In genomic region chr7:133839546-133839945, GRCm38 (mm10) we compare ENCODE assay signal across 13 mouse cellular contexts. TPM values are rescaled to one million over a fixed set of nuclear protein-coding genes. Genes with fewer than 3 reads are reported as not detected.
DNase-seq lines count a peak whose midpoint lies in the region; ATAC-seq and TF ChIP-seq lines count a peak whose summit lies in the region.
"Had no signal": no experiment of that assay in that cellular context is flagged by ENCODE, and none has a peak within 500 bp of the region (broad histone marks: within the 10 kb centered on the region; RNA-seq: fewer than 3 reads in every experiment).

No protein-coding gene starts in this region.

- no peak for DNase-seq in gastrocnemius, adult 2 months
- DNase-seq in gastrocnemius, adult 18-20 months (ENCODE audit: low spot score): no peak
- DNase-seq in brain, adult 2 months (ENCODE audit: low read depth, low spot score): peak; percentile 81
- DNase-seq in frontal cortex, postnatal 14 days (ENCODE audit: low spot score in 2 of 2): peak; percentile 11 to 16
- peak; percentile 48 to 58 for DNase-seq in left cerebral cortex, postnatal 14 days (ENCODE audit: low spot score in 2 of 2)
- DNase-seq in midbrain, embryonic 14.5 days: no peak
- DNase-seq in spleen, postnatal 4 days (ENCODE audit: low spot score in 2 of 2): no peak
- DNase-seq in thymus, postnatal 0 days (ENCODE audit: low spot score): no peak
- DNase-seq: adrenal gland, postnatal 10 days; kidney, postnatal 4 days; liver, embryonic 13.5 days had no signal

- H3K4me2 ChIP-seq in midbrain, embryonic 14.5 days (ENCODE audit: low read length): no peak overlapping the region
- H3K4me2 ChIP-seq: liver, embryonic 13.5 days; midbrain, embryonic 15.5 days had no signal

- H3K9ac ChIP-seq in midbrain, embryonic 14.5 days (replicated peaks; ENCODE audit: low read length): no peak overlapping the region
- H3K9ac ChIP-seq: liver, embryonic 13.5 days; midbrain, embryonic 15.5 days had no signal

- intact Hi-C loops in gastrocnemius, adult 2 months (cut with DNase I): no loop called here
- intact Hi-C loops in left cerebral cortex, postnatal 14 days (cut with DNase I): no loop called here

- no peak overlapping the region for H3K27ac ChIP-seq in gastrocnemius, adult 2 months
- no peak overlapping the region for H3K27ac ChIP-seq in midbrain, embryonic 14.5 days (replicated peaks; ENCODE audit: low read depth, low read length)
- H3K27ac ChIP-seq: liver, embryonic 13.5 days; midbrain, embryonic 15.5 days had no signal

- no peak for ATAC-seq in midbrain, embryonic 14.5 days (ENCODE audit: low FRiP score, low TSS enrichment)
- ATAC-seq: CD4-positive, CD25-positive, alpha-beta regulatory T cell, adult 4 months; midbrain, embryonic 15.5 days had no signal

- H3K27me3 ChIP-seq in midbrain, embryonic 14.5 days (ENCODE audit: control insufficient read depth, insufficient read depth, low read length): no peaks in the 10 kb centered on the region
- H3K27me3 ChIP-seq: liver, embryonic 13.5 days; midbrain, embryonic 15.5 days had no signal

- 0 out of 2 replicates have a peak, but pooled peaks have one; percentile 1 for TF ChIP-seq CTCF in gastrocnemius, adult 2 months (IDR thresholded peaks at IDR 0.05)

- no peaks in the 10 kb centered on the region for H3K4me1 ChIP-seq in midbrain, embryonic 14.5 days (ENCODE audit: control insufficient read depth, insufficient read depth, low read length)
- H3K4me1 ChIP-seq: liver, embryonic 13.5 days; midbrain, embryonic 15.5 days had no signal

- WGBS in midbrain, embryonic 14.5 days: 85% methylated on average over 4 of the region's 4 CpGs

- H3K36me3 ChIP-seq in midbrain, embryonic 14.5 days (ENCODE audit: control insufficient read depth, insufficient read depth, low read length): no peaks in the 10 kb centered on the region
- H3K36me3 ChIP-seq: liver, embryonic 13.5 days; midbrain, embryonic 15.5 days had no signal

- no peaks in the 10 kb centered on the region for H3K9me3 ChIP-seq in midbrain, embryonic 14.5 days (ENCODE audit: control insufficient read depth, low read length)
- H3K9me3 ChIP-seq: liver, embryonic 13.5 days; midbrain, embryonic 15.5 days had no signal

- H3K4me3 ChIP-seq in gastrocnemius, adult 2 months: no peak overlapping the region
- H3K4me3 ChIP-seq in midbrain, embryonic 14.5 days (replicated peaks; ENCODE audit: low read depth, low read length): no peak overlapping the region
- H3K4me3 ChIP-seq: liver, embryonic 13.5 days; midbrain, embryonic 15.5 days had no signal

RNA-seq across cellular contexts. Expression of gene Dhx32, which starts 57.0 kb away (rescaled TPM):
- 10 to 100 TPM; 33.7 to 50.1 TPM for total RNA-seq in gastrocnemius, adult 2 months (2021)
- 10 to 100 TPM; 47.0 to 61.8 TPM for total RNA-seq in gastrocnemius, adult 18-20 months (2021)
- total RNA-seq in left cerebral cortex, postnatal 14 days (2021): 10 to 100 TPM; 40.9 to 43.8 TPM
- polyA plus RNA-seq in midbrain, embryonic 14.5 days (2014; fragmentation: Nextera tagmentation; extraction: Ambion mirVana): 34.2 and 46.4 TPM in 2 replicates
- polyA plus RNA-seq in thymus, postnatal 0 days (2015; fragmentation: Nextera tagmentation; extraction: Ambion mirVana): 23.3 and 23.7 TPM in 2 replicates

Comparison
In these comparisons a context has a peak if more than half of its experiments do, and no peak if none do; other contexts are left out.
1. DNase-seq: peak in brain, adult 2 months (single experiment), frontal cortex, postnatal 14 days (2 of 2) and left cerebral cortex, postnatal 14 days (2 of 2); none in gastrocnemius, adult 2 months (single experiment), gastrocnemius, adult 18-20 months (single experiment), midbrain, embryonic 14.5 days (single experiment), spleen, postnatal 4 days (0 of 2) and thymus, postnatal 0 days (single experiment).